10 mouse cellular contexts compared by ENCODE assay signal in the genomic region with DNA sequence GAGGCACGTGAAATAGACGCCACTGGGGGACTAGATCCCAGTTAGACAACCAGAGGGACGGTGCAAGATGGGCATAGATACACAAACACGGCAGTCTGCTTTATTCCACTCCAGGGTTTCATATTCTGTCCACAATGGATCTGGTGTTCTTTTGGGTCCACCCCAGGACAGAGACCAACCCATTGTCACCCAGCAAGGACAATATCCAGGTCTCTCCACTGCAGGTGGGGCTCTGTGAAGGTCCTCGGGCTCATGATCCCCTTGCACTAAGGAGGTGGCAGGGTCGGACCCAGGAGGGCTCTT. TPM values are rescaled to one million over a fixed set of nuclear protein-coding genes. Genes with fewer than 3 reads are reported as not detected.
DNase-seq lines count a peak whose midpoint lies in the region; ATAC-seq and TF ChIP-seq lines count a peak whose summit lies in the region.
"Had no signal": no experiment of that assay in that cellular context is flagged by ENCODE, and none has a peak within 500 bp of the region (broad histone marks: within the 10 kb centered on the region; RNA-seq: fewer than 3 reads in every experiment).

No protein-coding gene starts in this region.

- no peak overlapping the region for H3K9ac ChIP-seq in ES-Bruce4 (ENCODE audit: low read depth, poor library complexity, severe bottlenecking)
- H3K9ac ChIP-seq in forebrain, postnatal 0 days = no peak overlapping the region
- 0 out of 2 replicates have a peak overlapping the region, but pooled peaks have one; percentile 43 for H3K9ac ChIP-seq in liver, embryonic 15.5 days

- peaks cover 34% of the 10 kb centered on the region for H3K36me3 ChIP-seq in ES-Bruce4 (ENCODE audit: control insufficient read depth, insufficient read depth, low read length, poor library complexity, severe bottlenecking)
- H3K36me3 ChIP-seq in forebrain, postnatal 0 days (ENCODE audit: insufficient read depth) = peaks cover 38% of the 10 kb centered on the region
- H3K36me3 ChIP-seq in liver, embryonic 15.5 days (replicated peaks) = peaks cover 41% of the 10 kb centered on the region

- intact Hi-C loops in heart, postnatal 14 days (cut with DNase I) = no loop called here

- no peaks in the 10 kb centered on the region for H3K27me3 ChIP-seq in ES-Bruce4 (ENCODE audit: control insufficient read depth, insufficient read depth, low read length, poor library complexity, severe bottlenecking)
- no peaks in the 10 kb centered on the region for H3K27me3 ChIP-seq in forebrain, postnatal 0 days (ENCODE audit: insufficient read depth, low read length)
- H3K27me3 ChIP-seq in liver, embryonic 15.5 days = peaks cover 11% of the 10 kb centered on the region; the same call in 1 of the 2 replicates

- DNase-seq in heart, adult 11 months = peak; percentile 90
- no peak for DNase-seq in heart, postnatal 14 days
- no peak for DNase-seq in forebrain, postnatal 0 days
- DNase-seq in adipocyte (ENCODE audit: low spot score) = no peak
- DNase-seq in thymus, postnatal 4 days = no peak
- no peak for DNase-seq in thymus, postnatal 0 days (ENCODE audit: low spot score)
- DNase-seq: B cell, adult 2 months had no signal

- TF ChIP-seq EP300 in ES-Bruce4 (IDR thresholded peaks at IDR 0.05; ENCODE audit: insufficient read depth, low read depth, low read length) = no peak

- H3K4me1 ChIP-seq in ES-Bruce4 (ENCODE audit: control insufficient read depth, insufficient read depth, low read length) = peaks cover 2% of the 10 kb centered on the region
- peaks cover 22% of the 10 kb centered on the region; the same call in 1 of the 2 replicates for H3K4me1 ChIP-seq in forebrain, postnatal 0 days (ENCODE audit: insufficient read depth)
- peaks cover 45% of the 10 kb centered on the region for H3K4me1 ChIP-seq in liver, embryonic 15.5 days (replicated peaks)

- peak overlapping the region; percentile 80 for H3K4me2 ChIP-seq in forebrain, postnatal 0 days (ENCODE audit: low read depth)
- peak overlapping the region; percentile 65 for H3K4me2 ChIP-seq in liver, embryonic 15.5 days

- TF ChIP-seq POLR2A in ES-Bruce4 (IDR thresholded peaks at IDR 0.05; ENCODE audit: insufficient read depth, low read length) = no peak

- peak overlapping the region; percentile 87 for H3K27ac ChIP-seq in ES-Bruce4 (ENCODE audit: insufficient read depth, low read length)
- H3K27ac ChIP-seq in forebrain, postnatal 0 days (ENCODE audit: low read depth, low read length) = peak overlapping the region; percentile 93
- H3K27ac ChIP-seq in liver, embryonic 15.5 days (replicated peaks) = peak overlapping the region; percentile 85

- no peak for TF ChIP-seq CTCF in ES-Bruce4 (IDR thresholded peaks at IDR 0.05; ENCODE audit: low read depth, low read length)
- TF ChIP-seq CTCF in forebrain, postnatal 0 days (IDR thresholded peaks at IDR 0.05; ENCODE audit: low read depth) = no peak

- ATAC-seq in forebrain, postnatal 0 days = no peak
- no peak for ATAC-seq in liver, embryonic 15.5 days (ENCODE audit: insufficient read depth)

- no peaks in the 10 kb centered on the region for H3K9me3 ChIP-seq in ES-Bruce4 (replicated peaks; ENCODE audit: control insufficient read depth, insufficient read depth, low read length, poor library complexity, severe bottlenecking)
- no peaks in the 10 kb centered on the region for H3K9me3 ChIP-seq in forebrain, postnatal 0 days (ENCODE audit: low read length)
- no peaks in the 10 kb centered on the region for H3K9me3 ChIP-seq in liver, embryonic 15.5 days (replicated peaks)

- 14% methylated on average over 6 of the region's 6 CpGs for WGBS in forebrain, postnatal 0 days
- 26% methylated on average over 6 of the region's 6 CpGs for WGBS in liver, embryonic 15.5 days (ENCODE audit: insufficient replicate concordance)

- H3K4me3 ChIP-seq in ES-Bruce4 (ENCODE audit: low read depth, low read length) = no peak overlapping the region
- H3K4me3 ChIP-seq in forebrain, postnatal 0 days (ENCODE audit: low read depth, low read length) = no peak overlapping the region
- H3K4me3 ChIP-seq in liver, embryonic 15.5 days (replicated peaks) = peak overlapping the region; percentile 39; the same call in 1 of the 2 replicates

RNA-seq across cellular contexts. Expression of gene Cpt1c, which starts 0.4 kb away (rescaled TPM):
- 1 to 10 TPM; 3.1 to 3.5 TPM for total RNA-seq in heart, postnatal 14 days (2021)
- 73.3 and 84.5 TPM in 2 replicates for polyA plus RNA-seq in ES-Bruce4 (2011; ENCODE audit: insufficient read depth, insufficient read length, low read depth, missing spikeins)
- total RNA-seq in forebrain, postnatal 0 days (2014; rRNA removed) = 71.9 and 73.1 TPM in 2 replicates
- polyA plus RNA-seq in forebrain, postnatal 0 days (2015; fragmentation: Nextera tagmentation; extraction: Ambion mirVana) = 34.3 and 49.6 TPM in 2 replicates
- 1.5 and 1.6 TPM in 2 replicates for polyA plus RNA-seq in liver, embryonic 15.5 days (2015; fragmentation: Nextera tagmentation; extraction: Ambion mirVana)
- 1.2 and 2.0 TPM in 2 replicates for polyA plus RNA-seq in thymus, postnatal 0 days (2015; fragmentation: Nextera tagmentation; extraction: Ambion mirVana)

RNA-seq across cellular contexts. Expression of gene Prmt1, which starts 11.3 kb away (rescaled TPM):
- 100 to 1,000 TPM; 119 to 128 TPM for total RNA-seq in heart, postnatal 14 days (2021)
- 461 and 485 TPM in 2 replicates for polyA plus RNA-seq in ES-Bruce4 (2011; ENCODE audit: insufficient read depth, insufficient read length, low read depth, missing spikeins)
- 208 and 220 TPM in 2 replicates for total RNA-seq in forebrain, postnatal 0 days (2014; rRNA removed)
- 598 and 639 TPM in 2 replicates for polyA plus RNA-seq in forebrain, postnatal 0 days (2015; fragmentation: Nextera tagmentation; extraction: Ambion mirVana)
- 111 and 114 TPM in 2 replicates for polyA plus RNA-seq in liver, embryonic 15.5 days (2015; fragmentation: Nextera tagmentation; extraction: Ambion mirVana)
- 364 and 365 TPM in 2 replicates for polyA plus RNA-seq in thymus, postnatal 0 days (2015; fragmentation: Nextera tagmentation; extraction: Ambion mirVana)

RNA-seq across cellular contexts. Expression of gene Irf3, which starts 22.4 kb away (rescaled TPM):
- 10 to 100 TPM; 36.5 to 40.2 TPM for total RNA-seq in heart, postnatal 14 days (2021)
- 56.1 and 57.5 TPM in 2 replicates for polyA plus RNA-seq in ES-Bruce4 (2011; ENCODE audit: insufficient read depth, insufficient read length, low read depth, missing spikeins)
- 39.3 and 39.7 TPM in 2 replicates for total RNA-seq in forebrain, postnatal 0 days (2014; rRNA removed)
- polyA plus RNA-seq in forebrain, postnatal 0 days (2015; fragmentation: Nextera tagmentation; extraction: Ambion mirVana) = 23.1 and 24.0 TPM in 2 replicates
- polyA plus RNA-seq in liver, embryonic 15.5 days (2015; fragmentation: Nextera tagmentation; extraction: Ambion mirVana) = 39.4 and 47.2 TPM in 2 replicates
- polyA plus RNA-seq in thymus, postnatal 0 days (2015; fragmentation: Nextera tagmentation; extraction: Ambion mirVana) = 138 and 145 TPM in 2 replicates

RNA-seq across cellular contexts. Expression of gene Bcl2l12, which starts 23.4 kb away (rescaled TPM):
- 10 to 100 TPM; 10.4 to 12.3 TPM for total RNA-seq in heart, postnatal 14 days (2021)
- polyA plus RNA-seq in ES-Bruce4 (2011; ENCODE audit: insufficient read depth, insufficient read length, low read depth, missing spikeins) = 41.9 and 46.8 TPM in 2 replicates
- 7.5 and 7.9 TPM in 2 replicates for total RNA-seq in forebrain, postnatal 0 days (2014; rRNA removed)
- 7.8 and 8.5 TPM in 2 replicates for polyA plus RNA-seq in forebrain, postnatal 0 days (2015; fragmentation: Nextera tagmentation; extraction: Ambion mirVana)
- polyA plus RNA-seq in liver, embryonic 15.5 days (2015; fragmentation: Nextera tagmentation; extraction: Ambion mirVana) = 12.3 and 13.7 TPM in 2 replicates
- polyA plus RNA-seq in thymus, postnatal 0 days (2015; fragmentation: Nextera tagmentation; extraction: Ambion mirVana) = 66.6 and 68.8 TPM in 2 replicates

RNA-seq across cellular contexts. Expression of gene Tsks, which starts 32.1 kb away (rescaled TPM):
- not detected for total RNA-seq in heart, postnatal 14 days (2021)
- not detected in 2 replicates for polyA plus RNA-seq in ES-Bruce4 (2011; ENCODE audit: insufficient read depth, insufficient read length, low read depth, missing spikeins)
- not detected in 2 replicates for total RNA-seq in forebrain, postnatal 0 days (2014; rRNA removed)
- 0.18 TPM in 1 of 2 replicates, not detected in the other for polyA plus RNA-seq in forebrain, postnatal 0 days (2015; fragmentation: Nextera tagmentation; extraction: Ambion mirVana)
- 0.08 TPM in 1 of 2 replicates, not detected in the other for polyA plus RNA-seq in liver, embryonic 15.5 days (2015; fragmentation: Nextera tagmentation; extraction: Ambion mirVana)
- 0.23 and 0.25 TPM in 2 replicates for polyA plus RNA-seq in thymus, postnatal 0 days (2015; fragmentation: Nextera tagmentation; extraction: Ambion mirVana)
- total RNA-seq: adrenal gland, adult 2 months had no signal

Comparison
In these comparisons a context has a peak if more than half of its experiments do, and no peak if none do; other contexts are left out.
1. RNA of gene Cpt1c, which starts 0.4 kb away (polyA plus RNA-seq): 73.3 to 84.5 TPM in ES-Bruce4 and 34.3 to 49.6 TPM in forebrain, postnatal 0 days; 1.5 to 1.6 TPM in liver, embryonic 15.5 days and 1.2 to 2.0 TPM in thymus, postnatal 0 days; every median in the first group is over 10 times any median in the second.
2. Peak in every context shown above with its lines, with median percentiles within 50 percentile points of each other: H3K27ac ChIP-seq.